Mouse (Mus musculus) heart, postnatal 36 days (tissue): ENCODE results near the gene Tbc1d14. TPM values are rescaled to one million over a fixed set of nuclear protein-coding genes. Genes with fewer than 3 reads are reported as not detected.

Experiments
- DNase-seq, 2 experiments: peaks; one replicate each; pipeline ENCODE4 v3.0.0; 2021 to 2022
- intact Hi-C: fragments of 180-260 bp; cut with DNase I; formaldehyde crosslinking; loops from one replicate; pipeline ENCODE4 v1.15.1; 2025
- total RNA-seq, 2 experiments: library from RNA; stranded (reverse); gene quantifications; 2 replicates each; pipeline ENCODE4 v1.2.3; 2021

The Tbc1d14 gene
- total RNA-seq: 10 to 100 TPM; 13.7 to 14.2 TPM

- DNase-seq: no peak
- intact Hi-C loops: no loop called here
Observed at GRCm38 (mm10) chr5:36593176-36593575, at the start of gene Tbc1d14. TSS of gene Tbc1d14 (minus strand) at chr5:36593276.

- intact Hi-C loops: loop anchor here (1.0 kb wide), 1 partner anchor 41 kb away; no protein-coding TSS in a partner anchor
Observed at GRCm38 (mm10) chr5:36625612-36626011, 32.5 kb upstream of the Tbc1d14 start.

DNA sequence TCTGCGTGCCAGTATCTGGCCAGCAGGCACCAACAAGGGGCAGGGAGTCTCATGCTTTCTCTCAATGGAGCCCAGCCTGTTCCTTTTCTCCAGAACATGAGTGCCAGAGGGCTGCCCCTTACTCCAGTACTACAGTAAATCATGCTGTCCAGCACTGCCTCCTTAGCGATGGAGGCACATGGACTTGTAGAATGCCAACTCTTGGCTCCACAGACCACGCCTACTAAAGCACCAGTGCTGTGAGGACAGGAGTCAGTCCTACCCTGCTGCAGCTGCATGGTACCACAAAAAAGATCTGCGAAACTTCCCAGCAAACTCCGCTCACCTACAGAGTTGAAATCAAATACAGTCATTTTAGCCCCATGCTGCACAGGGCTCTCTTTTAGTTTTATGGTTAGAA is 30.6 kb upstream of the Tbc1d14 start:
- intact Hi-C loops: no loop called here
- no peak for DNase-seq

More at GRCm38 (mm10) chr5:36625612-36626011, 32.5 kb upstream of the Tbc1d14 start:
- DNase-seq: no peak

- peak in 1 of 2 experiments; percentile 29 for DNase-seq
- intact Hi-C loops: loop anchor here (2.0 kb wide), 1 partner anchor 74 kb away; no protein-coding TSS in a partner anchor
Observed at GRCm38 (mm10) chr5:36621058-36621449, 28.0 kb upstream of the Tbc1d14 start.

GRCm38 (mm10) chr5:36620409-36621057 is 27.5 kb upstream of the Tbc1d14 start:
- DNase-seq: no peak
- intact Hi-C loops: loop anchor here (2.0 kb wide), 1 partner anchor 74 kb away; no protein-coding TSS in a partner anchor

GRCm38 (mm10) chr5:36618890-36619289 is 25.8 kb upstream of the Tbc1d14 start:
- intact Hi-C loops: no loop called here
- no peak for DNase-seq

DNA sequence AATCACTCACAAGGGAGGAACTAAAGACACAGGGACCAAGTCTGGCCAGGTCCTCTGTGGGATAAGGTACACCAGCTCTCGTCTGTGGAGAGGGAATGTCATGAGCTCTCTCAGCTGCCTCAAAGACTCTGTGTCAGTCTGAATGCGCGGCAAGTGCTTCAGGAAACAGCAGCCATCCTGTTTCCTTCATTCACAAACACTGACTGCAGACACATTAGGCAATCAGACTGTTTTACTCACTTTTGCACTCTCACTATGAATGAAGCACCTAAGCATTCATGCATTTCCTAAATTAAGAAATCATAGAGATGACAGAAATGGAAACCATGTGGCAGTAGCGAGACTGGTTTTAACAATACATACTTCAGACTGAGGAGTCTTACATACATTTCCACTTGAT is 25.3 kb upstream of the Tbc1d14 start:
- intact Hi-C loops: no loop called here
- DNase-seq: no peak

DNA sequence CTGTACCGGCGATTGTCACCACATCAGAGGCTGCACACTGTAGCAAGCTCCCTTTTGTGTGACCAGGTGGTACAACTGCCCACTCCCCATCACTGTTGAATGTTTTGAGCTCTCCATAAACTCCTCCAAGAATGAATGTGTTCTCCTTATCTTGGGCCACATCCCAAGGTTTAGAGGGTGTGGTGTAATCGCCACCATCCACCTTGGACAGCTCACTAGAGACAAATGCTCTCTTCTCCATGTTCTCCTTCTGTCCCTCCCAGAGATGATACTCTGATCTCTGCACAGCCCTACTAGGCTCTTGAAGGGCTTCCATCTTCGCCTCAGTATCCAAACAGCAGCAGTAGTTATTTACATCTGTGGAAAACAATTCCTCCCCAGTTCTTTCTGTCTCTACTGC is 21.0 kb upstream of the Tbc1d14 start:
- intact Hi-C loops: no loop called here

GRCm38 (mm10) chr5:36608939-36609499 is 15.9 kb upstream of the Tbc1d14 start:
- DNase-seq: no peak
- intact Hi-C loops: no loop called here

More for the DNA sequence above, 21.0 kb upstream of the Tbc1d14 start:
- DNase-seq: no peak

GRCm38 (mm10) chr5:36603031-36603430 is 10.0 kb upstream of the Tbc1d14 start:
- intact Hi-C loops: loop anchor here (1.0 to 5.0 kb wide), 2 partner anchors 89 to 139 kb away; no protein-coding TSS in a partner anchor
- DNase-seq: peak in 1 of 2 experiments; percentile 61

DNA sequence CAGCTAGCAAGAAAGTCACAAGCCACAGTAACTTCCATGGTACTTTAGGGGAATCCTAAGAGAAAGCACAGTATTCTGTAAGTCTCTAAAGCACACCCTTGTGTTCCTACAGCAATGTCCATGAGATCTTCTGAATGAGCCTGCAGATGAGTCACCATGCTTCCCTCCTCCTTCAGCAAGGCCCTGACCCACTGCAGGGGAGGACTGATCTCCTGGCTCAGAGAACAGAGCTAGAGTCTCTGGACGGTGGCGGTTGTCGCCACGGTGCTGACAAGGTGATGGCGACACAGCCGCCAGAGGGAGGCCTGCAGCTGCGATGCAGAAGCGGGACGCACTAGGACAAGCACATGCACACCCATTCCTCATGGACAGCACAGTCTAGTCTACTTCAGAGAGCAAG is 9.0 kb upstream of the Tbc1d14 start:
- no peak for DNase-seq
- intact Hi-C loops: loop anchor here (5.0 kb wide), 1 partner anchor 90 kb away; no protein-coding TSS in a partner anchor

- DNase-seq: no peak
- intact Hi-C loops: loop anchor here (5.0 kb wide), 1 partner anchor 91 kb away; no protein-coding TSS in a partner anchor
Observed at GRCm38 (mm10) chr5:36601492-36601891, 8.4 kb upstream of the Tbc1d14 start.

- intact Hi-C loops: no loop called here
- no peak for DNase-seq
Observed at GRCm38 (mm10) chr5:36598883-36599282, 5.8 kb upstream of the Tbc1d14 start.

DNA sequence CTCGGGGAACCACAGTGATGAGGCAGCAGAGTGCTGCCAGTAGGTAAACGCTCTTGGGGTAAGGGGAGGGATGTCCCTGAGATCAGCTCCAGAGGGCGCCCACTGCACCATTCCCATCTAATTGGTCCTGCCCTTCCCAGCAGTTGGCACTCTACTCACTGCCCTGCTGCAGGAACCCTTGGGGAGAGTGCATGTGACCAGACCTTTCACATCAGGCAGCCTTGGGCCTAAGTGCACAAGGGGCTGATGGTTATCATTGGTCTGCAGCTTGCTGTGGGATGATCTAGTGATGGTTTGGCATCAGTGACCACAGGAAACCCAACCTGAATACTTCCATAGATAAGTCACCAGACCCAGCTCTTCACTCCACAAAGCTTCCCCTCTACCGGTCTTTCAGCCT is 4.6 kb upstream of the Tbc1d14 start:
- no peak for DNase-seq
- intact Hi-C loops: no loop called here

DNA sequence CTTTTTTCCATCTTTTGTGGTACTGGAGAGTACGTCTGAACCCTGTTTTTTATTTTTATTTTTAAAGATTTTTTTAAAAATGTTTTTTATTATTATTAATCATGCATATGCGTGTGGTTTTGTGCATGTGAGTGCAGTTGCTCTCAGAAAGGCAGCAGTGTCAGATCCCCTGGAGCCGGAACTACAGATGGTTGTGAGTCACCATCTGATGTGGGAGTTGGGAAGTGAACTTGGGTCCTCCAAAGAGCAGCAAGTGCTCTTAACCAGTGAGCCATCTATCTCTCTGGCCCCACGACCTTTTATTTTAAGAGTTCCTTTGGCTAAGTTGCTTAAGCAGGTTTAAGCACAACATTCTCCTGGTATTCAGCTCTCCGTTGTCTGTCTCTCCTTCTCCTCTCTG is 3.1 kb upstream of the Tbc1d14 start:
- intact Hi-C loops: no loop called here
- DNase-seq: no peak

- no peak for DNase-seq
- intact Hi-C loops: no loop called here
Observed at GRCm38 (mm10) chr5:36595115-36595514, 2.0 kb upstream of the Tbc1d14 start.

DNA sequence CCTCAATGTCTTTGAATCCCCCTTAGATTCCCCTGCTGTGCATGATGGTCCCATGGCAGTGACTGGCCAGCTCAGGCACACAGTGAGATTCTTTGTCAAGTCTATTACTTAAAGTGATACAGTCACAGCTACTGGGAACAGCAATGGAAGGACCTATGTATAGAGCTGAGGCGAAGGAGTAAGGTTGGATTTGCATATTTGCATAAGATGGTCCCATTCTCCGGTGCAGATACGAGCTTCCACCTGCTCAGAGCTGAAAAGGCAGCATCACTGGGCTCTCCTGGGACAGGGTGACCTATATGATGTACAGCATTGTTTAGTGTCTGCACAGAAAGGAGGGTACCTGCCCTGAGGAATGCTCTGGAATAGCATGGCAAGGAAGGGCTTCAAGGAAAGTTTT is 1.3 kb upstream of the Tbc1d14 start:
- intact Hi-C loops: no loop called here
- DNase-seq: no peak

DNA sequence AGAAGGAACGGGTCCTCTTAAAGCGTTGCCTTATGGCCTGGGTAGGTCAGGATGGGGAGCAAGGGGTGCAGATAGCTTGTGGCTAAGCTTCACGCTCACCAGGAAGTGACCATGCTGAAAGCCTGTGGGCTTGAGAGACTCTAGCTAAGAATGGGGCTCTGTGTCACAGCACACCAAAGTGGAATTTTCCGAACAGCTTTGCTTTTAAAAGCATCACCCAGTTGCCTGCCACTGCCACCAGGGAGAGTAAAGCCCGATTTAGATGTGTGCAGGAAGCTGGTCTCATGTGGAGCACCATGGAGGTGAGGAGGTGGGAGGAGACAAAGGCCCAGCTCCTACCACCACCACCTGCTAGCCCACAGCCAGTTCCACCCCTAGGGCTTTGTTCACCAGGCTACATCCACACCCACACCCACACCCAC is 2.6 kb downstream of the Tbc1d14 start:
- DNase-seq: no peak
- intact Hi-C loops: no loop called here

DNA sequence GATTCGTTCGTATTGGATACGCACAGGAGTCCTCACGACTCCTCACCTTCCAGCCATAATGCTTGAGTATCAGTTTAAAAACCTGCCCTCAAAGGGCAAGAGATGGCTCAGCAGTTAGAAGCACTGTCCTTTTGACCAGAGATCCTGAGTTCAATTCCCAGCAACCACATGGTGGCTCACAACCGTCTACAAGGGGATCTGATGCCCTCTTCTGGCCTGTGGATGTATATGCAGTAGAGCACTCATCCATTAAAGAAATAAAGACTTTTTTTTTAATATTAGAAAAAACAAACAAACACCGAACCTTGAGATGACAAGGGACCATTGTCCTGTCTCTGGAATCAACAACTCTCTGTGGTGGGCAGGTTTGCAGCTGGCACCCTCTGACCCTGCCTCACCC is 8.8 kb downstream of the Tbc1d14 start:
- intact Hi-C loops: loop anchor here (5.0 to 10.0 kb wide), 2 partner anchors 122 to 161 kb away; partner anchors contain the start of genes Bloc1s4 and Grpel1
- no peak for DNase-seq

- DNase-seq: peak; percentile 98 to 99
Observed at GRCm38 (mm10) chr5:36581924-36582642, 11.0 kb downstream of the Tbc1d14 start.

More at GRCm38 (mm10) chr5:36581924-36582642, 11.0 kb downstream of the Tbc1d14 start:
- intact Hi-C loops: loop anchor here (1.0 to 10.0 kb wide), 3 partner anchors 52 to 163 kb away; partner anchors contain the start of genes Bloc1s4 and Grpel1
